Mouse (Mus musculus) brain, embryonic 14.5 days (tissue): ENCODE measurements around the gene Tef.

Experiments used
- CTCF ChIP-seq: fragments of 200-500 bp; IDR thresholded peaks from 2 replicates; pipeline ENCODE4 v1.5.1; 2012; ENCODE audit warnings: inconsistent platforms, mild to moderate bottlenecking, moderate library complexity, borderline replicate concordance; ENCODE audit not compliant: insufficient read depth, insufficient read length; ENCODE audit errors: extremely low read depth
- POLR2A ChIP-seq: fragments of 200-500 bp; IDR thresholded peaks from 2 replicates; pipeline ENCODE4 v1.6.1; 2012; ENCODE audit warnings: mild to moderate bottlenecking, inconsistent platforms, borderline replicate concordance; ENCODE audit not compliant: poor library complexity, insufficient read depth, insufficient read length, severe bottlenecking; ENCODE audit errors: extremely low read depth

DNA sequence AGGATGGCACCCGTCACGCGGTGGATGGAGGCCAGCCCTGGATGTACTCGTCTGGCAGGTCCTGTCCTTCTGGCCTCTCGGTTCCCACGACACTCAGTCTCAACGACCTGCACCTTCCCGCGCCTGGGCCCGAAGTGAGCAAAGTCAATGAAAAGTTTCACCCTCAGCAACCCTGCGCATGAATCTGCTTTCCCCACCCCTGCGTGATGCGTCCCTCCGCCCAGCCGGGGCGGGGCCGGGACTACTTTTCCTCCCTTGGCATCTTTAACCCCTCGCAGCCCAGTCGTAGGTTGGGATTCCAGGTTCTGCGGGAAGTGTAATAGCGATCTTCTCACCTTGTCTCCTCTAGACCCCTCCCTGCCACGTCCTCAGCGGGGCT lies 55.9 kb downstream of the Tef start:
- TF ChIP-seq POLR2A = peak; percentile 74; the same call in 1 of the 2 replicates
- TF ChIP-seq CTCF = no peak
